Mouse (Mus musculus): ENCODE measurements at regions not wholly inside any gene's neighbourhood (a gene's known extent, or its start where the extent isn't known, plus 50 kb on each side); places are given as distances from the start of the nearest gene placed in this dataset.

DNA sequence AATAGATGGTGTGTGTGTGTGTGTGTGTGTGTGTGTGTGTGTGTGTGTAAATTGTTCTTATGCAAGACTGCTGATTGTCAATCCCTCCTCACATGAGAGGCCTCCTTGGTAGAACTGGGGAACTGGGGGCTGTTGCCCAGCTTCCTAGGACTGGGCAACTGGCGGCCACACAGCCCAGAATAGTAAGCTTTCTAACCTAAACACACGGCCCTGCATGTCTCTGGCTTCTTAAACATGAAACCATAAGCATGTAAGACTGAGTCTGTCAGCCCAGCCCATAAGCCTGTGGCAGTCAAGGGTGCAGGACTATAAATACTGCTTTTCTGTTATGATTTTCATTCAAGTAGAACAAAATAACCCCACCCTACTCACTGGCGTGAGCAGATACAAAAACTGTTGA, 60.7 kb downstream of the Ifng start:
- Histone ChIP-seq H3K4me1 (ENCODE audit: control insufficient read depth, insufficient read depth, low read length) (peaks cover 2% of the 10 kb centered on the region; the same call in 1 of the 2 replicates), H3K4me3 (ENCODE audit: insufficient read depth, low read length) (no peak overlapping the region), H3K27ac (ENCODE audit: insufficient read depth, low read length) (no peak overlapping the region)
- no peak for TF ChIP-seq CTCF (IDR thresholded peaks at IDR 0.05; ENCODE audit: borderline replicate concordance, insufficient read depth, low read length)
- TF ChIP-seq POLR2A (IDR thresholded peaks at IDR 0.05; ENCODE audit: low read depth, low read length): no peak

DNA sequence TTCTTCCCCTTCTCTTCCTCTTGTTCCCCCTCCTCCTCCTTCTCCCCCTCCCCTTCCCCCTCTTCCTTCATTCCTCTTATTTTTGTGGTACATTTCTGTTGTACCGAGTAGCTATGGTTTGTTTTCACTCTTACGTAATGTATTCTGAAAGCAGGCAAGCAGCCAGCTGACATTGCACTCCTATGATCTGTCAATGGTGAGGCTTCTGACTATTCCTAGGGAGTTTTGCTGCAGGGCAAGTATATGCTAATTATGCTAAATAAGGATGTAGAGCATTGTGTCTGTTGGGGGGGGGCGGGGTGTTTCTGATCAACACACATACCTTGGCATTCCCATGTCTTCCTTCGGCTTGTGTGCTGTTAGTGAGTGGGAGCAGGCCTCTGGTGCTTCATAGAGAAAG, 64.0 kb downstream of the Ifng start:
- H3K4me3 ChIP-seq (ENCODE audit: insufficient read depth, low read length): no peak overlapping the region
- H3K27ac ChIP-seq (ENCODE audit: insufficient read depth, low read length): no peak overlapping the region
- no peak for TF ChIP-seq POLR2A (IDR thresholded peaks at IDR 0.05; ENCODE audit: low read depth, low read length)
- no peak for TF ChIP-seq CTCF (IDR thresholded peaks at IDR 0.05; ENCODE audit: borderline replicate concordance, insufficient read depth, low read length)
- peaks cover 2% of the 10 kb centered on the region; the same call in 1 of the 2 replicates for H3K4me1 ChIP-seq (ENCODE audit: control insufficient read depth, insufficient read depth, low read length)

DNA sequence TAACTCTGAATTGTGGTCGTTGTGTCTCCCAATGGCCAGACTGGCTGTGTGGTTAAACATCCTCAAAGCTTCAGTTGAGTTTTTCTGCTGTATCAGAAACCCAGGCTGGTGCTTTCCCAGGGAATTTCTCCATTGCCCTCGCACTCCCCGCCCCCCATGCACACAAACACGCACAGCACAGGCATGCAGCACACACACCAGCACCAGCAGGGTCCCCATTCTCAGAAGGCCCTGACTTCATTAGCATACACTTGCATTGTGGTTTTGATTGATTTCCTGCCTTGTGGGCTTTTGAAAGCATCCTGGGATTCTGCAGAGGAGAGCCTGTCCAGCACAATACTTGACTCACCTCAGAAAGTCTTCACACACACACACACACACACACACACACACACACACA, 65.3 kb downstream of the Ifng start:
- TF ChIP-seq POLR2A (IDR thresholded peaks at IDR 0.05; ENCODE audit: low read depth, low read length) (no peak), CTCF (IDR thresholded peaks at IDR 0.05; ENCODE audit: borderline replicate concordance, insufficient read depth, low read length) (no peak)
- no peak overlapping the region for H3K4me3 ChIP-seq (ENCODE audit: insufficient read depth, low read length)

DNA sequence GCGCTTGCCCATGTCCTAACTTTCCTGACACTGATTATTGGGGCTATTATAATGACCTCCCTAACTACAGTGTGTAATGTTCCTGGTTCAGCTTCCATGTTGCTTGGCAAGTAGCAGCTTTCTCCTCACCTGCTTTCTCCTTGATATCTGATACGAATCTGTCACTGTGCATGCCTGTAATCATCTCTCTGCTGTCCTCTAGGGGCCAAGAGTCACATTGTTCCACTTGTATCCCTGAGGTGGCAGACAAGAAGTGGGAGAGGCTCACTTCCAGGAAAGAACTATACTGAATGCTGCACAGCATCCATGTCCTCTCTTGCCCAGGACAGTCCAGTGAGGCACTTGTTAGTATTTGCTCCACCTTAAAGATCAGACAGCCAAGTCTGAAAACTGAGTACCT, 66.8 kb downstream of the Ifng start:
- no peak for TF ChIP-seq CTCF (IDR thresholded peaks at IDR 0.05; ENCODE audit: borderline replicate concordance, insufficient read depth, low read length)
- no peak for TF ChIP-seq POLR2A (IDR thresholded peaks at IDR 0.05; ENCODE audit: low read depth, low read length)
- no peak overlapping the region for H3K4me3 ChIP-seq (ENCODE audit: insufficient read depth, low read length)

More for the DNA sequence above, 65.3 kb downstream of the Ifng start:
- H3K27ac ChIP-seq (ENCODE audit: insufficient read depth, low read length): no peak overlapping the region
- peaks cover 2% of the 10 kb centered on the region; the same call in 1 of the 2 replicates for H3K4me1 ChIP-seq (ENCODE audit: control insufficient read depth, insufficient read depth, low read length)

DNA sequence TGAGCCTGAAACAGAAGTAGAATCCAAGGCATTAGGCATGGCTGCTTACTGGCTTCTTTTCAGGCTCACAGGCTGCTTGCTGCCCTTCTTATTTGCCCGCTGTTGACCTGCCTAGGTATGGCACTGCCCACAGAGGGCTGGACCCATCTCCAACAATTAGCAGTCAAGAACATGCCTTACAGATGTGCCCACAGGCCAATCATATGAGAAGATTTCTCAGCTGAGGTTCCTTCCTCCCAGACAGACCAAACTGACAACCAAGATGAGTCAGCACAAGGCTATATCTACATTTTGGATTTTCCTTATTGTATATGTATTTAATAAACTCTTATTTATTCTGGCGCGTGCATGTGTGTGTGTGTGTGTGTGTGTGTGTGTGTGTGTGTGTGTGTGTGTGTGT, 76.0 kb downstream of the Ifng start:
- H3K27ac ChIP-seq (ENCODE audit: insufficient read depth, low read length): no peak overlapping the region
- H3K4me3 ChIP-seq (ENCODE audit: insufficient read depth, low read length): no peak overlapping the region
- no peak for TF ChIP-seq POLR2A (IDR thresholded peaks at IDR 0.05; ENCODE audit: low read depth, low read length)
- TF ChIP-seq CTCF (IDR thresholded peaks at IDR 0.05; ENCODE audit: borderline replicate concordance, insufficient read depth, low read length): no peak
- H3K4me1 ChIP-seq (ENCODE audit: control insufficient read depth, insufficient read depth, low read length): no peaks in the 10 kb centered on the region

More for the DNA sequence above, 66.8 kb downstream of the Ifng start:
- no peak overlapping the region for H3K27ac ChIP-seq (ENCODE audit: insufficient read depth, low read length)
- H3K4me1 ChIP-seq (ENCODE audit: control insufficient read depth, insufficient read depth, low read length): peaks cover 2% of the 10 kb centered on the region; the same call in 1 of the 2 replicates

DNA sequence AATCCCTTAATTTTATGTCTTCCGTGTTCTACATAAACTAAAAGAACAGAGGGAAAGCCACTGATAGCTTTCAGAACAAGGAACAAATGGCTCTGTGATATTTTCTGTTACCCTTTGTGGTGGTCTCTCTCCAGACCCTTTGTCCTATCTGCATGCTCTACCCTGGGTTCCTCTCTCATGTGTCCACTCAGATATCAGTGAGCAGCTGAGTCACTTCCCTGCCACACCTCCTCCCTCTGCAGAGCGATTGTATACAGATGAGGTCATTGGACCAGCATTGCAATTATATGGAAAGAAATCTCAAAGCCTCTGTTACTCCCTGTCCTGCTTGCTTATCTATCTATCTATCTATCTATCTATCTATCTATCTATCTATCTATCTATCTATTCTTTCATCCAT, 77.1 kb downstream of the Ifng start:
- no peak overlapping the region for H3K4me3 ChIP-seq (ENCODE audit: insufficient read depth, low read length)
- TF ChIP-seq CTCF (IDR thresholded peaks at IDR 0.05; ENCODE audit: borderline replicate concordance, insufficient read depth, low read length) (no peak), POLR2A (IDR thresholded peaks at IDR 0.05; ENCODE audit: low read depth, low read length) (no peak)
- H3K27ac ChIP-seq (ENCODE audit: insufficient read depth, low read length): no peak overlapping the region
- no peaks in the 10 kb centered on the region for H3K4me1 ChIP-seq (ENCODE audit: control insufficient read depth, insufficient read depth, low read length)

DNA sequence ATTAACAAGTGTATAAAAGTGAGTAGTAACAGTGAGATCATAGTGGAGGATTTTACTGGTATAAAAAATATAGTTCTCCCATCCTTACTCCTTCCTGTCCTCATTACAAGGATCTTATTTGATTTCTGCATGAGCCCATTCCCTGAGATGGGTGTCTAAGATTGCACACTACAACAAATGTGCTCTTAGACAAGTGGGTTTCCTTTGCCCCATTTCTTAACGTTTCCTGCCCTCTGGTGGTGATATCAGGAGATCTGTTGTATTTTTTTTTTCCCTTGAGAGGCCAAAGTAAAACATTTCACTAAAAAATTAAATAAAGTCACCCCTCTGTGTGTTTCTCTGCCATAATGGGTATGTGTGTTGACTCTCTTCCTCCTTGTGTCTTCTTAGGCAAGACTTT, 105.1 kb downstream of the Ifng start:
- TF ChIP-seq CTCF (IDR thresholded peaks at IDR 0.05; ENCODE audit: borderline replicate concordance, insufficient read depth, low read length) (no peak), POLR2A (IDR thresholded peaks at IDR 0.05; ENCODE audit: low read depth, low read length) (no peak)
- Histone ChIP-seq H3K27ac (ENCODE audit: insufficient read depth, low read length) (no peak overlapping the region), H3K4me1 (ENCODE audit: control insufficient read depth, insufficient read depth, low read length) (no peaks in the 10 kb centered on the region), H3K4me3 (ENCODE audit: insufficient read depth, low read length) (no peak overlapping the region)

DNA sequence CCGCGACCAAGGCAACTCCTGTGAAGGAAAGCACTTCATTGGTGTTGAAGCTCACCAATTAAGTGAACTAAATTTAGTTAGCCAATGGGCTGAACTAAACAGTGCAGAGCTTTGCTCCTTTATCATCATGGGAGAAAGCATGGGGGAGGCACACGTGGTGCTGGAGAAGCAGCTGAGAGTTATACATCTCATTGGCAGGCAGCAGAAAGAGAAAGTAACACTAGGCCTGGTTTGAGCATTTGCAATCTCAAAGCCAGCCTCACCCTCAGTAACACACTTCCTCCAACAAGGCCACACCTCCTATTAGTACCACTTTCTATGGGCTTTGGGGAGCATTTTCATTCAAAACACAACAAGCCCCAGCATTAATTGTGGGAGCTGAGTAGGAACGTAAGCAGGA, 109.4 kb downstream of the Ifng start:
- no peaks in the 10 kb centered on the region for H3K4me1 ChIP-seq (ENCODE audit: control insufficient read depth, insufficient read depth, low read length)
- H3K27ac ChIP-seq (ENCODE audit: insufficient read depth, low read length): no peak overlapping the region
- H3K4me3 ChIP-seq (ENCODE audit: insufficient read depth, low read length): no peak overlapping the region
- TF ChIP-seq POLR2A (IDR thresholded peaks at IDR 0.05; ENCODE audit: low read depth, low read length) (no peak), CTCF (IDR thresholded peaks at IDR 0.05; ENCODE audit: borderline replicate concordance, insufficient read depth, low read length) (no peak)

DNA sequence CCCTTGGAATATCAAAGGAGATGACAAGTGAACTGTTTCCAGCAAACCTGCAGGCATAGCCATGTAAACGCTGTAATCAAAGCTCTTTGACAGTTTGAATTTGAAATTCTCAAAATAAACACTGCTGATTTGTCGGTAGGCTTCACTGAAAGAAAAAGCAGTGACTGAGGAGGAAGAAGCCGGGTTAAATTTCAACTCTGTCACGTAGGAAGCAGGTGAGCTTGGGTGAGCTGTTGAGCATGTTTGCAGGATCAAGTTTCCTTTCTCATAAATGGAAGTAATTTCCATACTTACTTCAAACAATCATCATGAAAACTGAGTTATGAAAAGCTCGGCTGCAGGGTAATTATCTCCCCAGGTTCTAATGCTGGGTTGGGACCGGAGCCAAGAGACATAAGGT, 118.0 kb downstream of the Ifng start:
- no peak overlapping the region for H3K4me3 ChIP-seq (ENCODE audit: insufficient read depth, low read length)
- no peak for TF ChIP-seq CTCF (IDR thresholded peaks at IDR 0.05; ENCODE audit: borderline replicate concordance, insufficient read depth, low read length)
- no peak for TF ChIP-seq POLR2A (IDR thresholded peaks at IDR 0.05; ENCODE audit: low read depth, low read length)
- no peak overlapping the region for H3K27ac ChIP-seq (ENCODE audit: insufficient read depth, low read length)
- peaks cover 2% of the 10 kb centered on the region; the same call in 1 of the 2 replicates for H3K4me1 ChIP-seq (ENCODE audit: control insufficient read depth, insufficient read depth, low read length)

DNA sequence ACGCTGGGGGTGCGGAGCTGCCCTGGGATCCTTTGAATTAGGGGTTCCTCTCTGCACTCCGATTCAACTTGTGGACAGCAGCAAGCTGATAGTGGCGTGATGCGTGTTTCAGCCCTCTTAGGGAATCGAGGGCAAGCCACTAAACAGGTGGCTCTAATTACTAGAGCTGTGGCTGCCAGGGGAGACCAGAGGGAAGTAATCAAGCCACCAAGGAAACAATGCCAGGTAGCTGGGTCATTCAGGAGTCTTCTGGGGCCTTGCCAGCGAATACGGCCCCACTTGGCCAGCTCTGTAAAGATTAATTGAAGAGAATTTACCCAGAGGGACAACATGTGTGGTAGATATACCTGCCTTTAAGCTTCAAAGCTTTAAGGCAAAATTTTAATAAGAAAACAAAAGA, 123.2 kb downstream of the Ifng start:
- peaks cover 2% of the 10 kb centered on the region; the same call in 1 of the 2 replicates for H3K4me1 ChIP-seq (ENCODE audit: control insufficient read depth, insufficient read depth, low read length)
- TF ChIP-seq POLR2A (IDR thresholded peaks at IDR 0.05; ENCODE audit: low read depth, low read length) (no peak), CTCF (IDR thresholded peaks at IDR 0.05; ENCODE audit: borderline replicate concordance, insufficient read depth, low read length) (no peak)
- H3K27ac ChIP-seq (ENCODE audit: insufficient read depth, low read length): no peak overlapping the region
- no peak overlapping the region for H3K4me3 ChIP-seq (ENCODE audit: insufficient read depth, low read length)
